In genomic region chr4:120323858-120324257, GRCm38 (mm10) we compare ENCODE assay signal across 13 mouse cellular contexts. TPM values are rescaled to one million over a fixed set of nuclear protein-coding genes. Genes with fewer than 3 reads are reported as not detected.
"Had no signal": no experiment of that assay in that cellular context is flagged by ENCODE, and none has a peak within 500 bp of the region (broad histone marks: within the 10 kb centered on the region; RNA-seq: fewer than 3 reads in every experiment).

No protein-coding gene starts in this region.

- H3K36me3 ChIP-seq: lung, embryonic 15.5 days; midbrain, embryonic 12.5 days; midbrain, embryonic 15.5 days; neural tube, embryonic 12.5 days; stomach, embryonic 15.5 days had no signal

- H3K9ac ChIP-seq: lung, embryonic 15.5 days; midbrain, embryonic 12.5 days; midbrain, embryonic 15.5 days; neural tube, embryonic 12.5 days; stomach, embryonic 15.5 days had no signal

- H3K4me1 ChIP-seq: lung, embryonic 15.5 days; megakaryocyte, embryonic 14.5 days; midbrain, embryonic 12.5 days; midbrain, embryonic 15.5 days; neural tube, embryonic 12.5 days; stomach, embryonic 15.5 days had no signal

- H3K9me3 ChIP-seq: lung, embryonic 15.5 days; megakaryocyte, embryonic 14.5 days; midbrain, embryonic 12.5 days; midbrain, embryonic 15.5 days; neural tube, embryonic 12.5 days; stomach, embryonic 15.5 days had no signal

- ATAC-seq: lung, postnatal 0 days; midbrain, embryonic 15.5 days had no signal

- H3K4me2 ChIP-seq: lung, embryonic 15.5 days; midbrain, embryonic 12.5 days; midbrain, embryonic 15.5 days; neural tube, embryonic 12.5 days; stomach, embryonic 15.5 days had no signal

- H3K27me3 ChIP-seq: lung, embryonic 15.5 days; midbrain, embryonic 15.5 days; neural tube, embryonic 12.5 days; stomach, embryonic 15.5 days had no signal

- H3K4me3 ChIP-seq: lung, embryonic 15.5 days; megakaryocyte, embryonic 14.5 days; midbrain, embryonic 12.5 days; midbrain, embryonic 15.5 days; neural tube, embryonic 12.5 days; stomach, embryonic 15.5 days had no signal

- H3K27ac ChIP-seq: lung, embryonic 15.5 days; macrophage; midbrain, embryonic 12.5 days; midbrain, embryonic 15.5 days; neural tube, embryonic 12.5 days; stomach, embryonic 15.5 days; stomach, postnatal 0 days had no signal

RNA-seq across cellular contexts. Expression of gene Foxo6, which starts 36.7 kb away (rescaled TPM):
- total RNA-seq: megakaryocyte progenitor cell, adult 5-6 weeks; monocyte, adult 5-6 weeks; neutrophil, adult 5-6 weeks had no signal
- polyA plus RNA-seq: liver, embryonic 16.5 days; macrophage had no signal
